In the genomic region with DNA sequence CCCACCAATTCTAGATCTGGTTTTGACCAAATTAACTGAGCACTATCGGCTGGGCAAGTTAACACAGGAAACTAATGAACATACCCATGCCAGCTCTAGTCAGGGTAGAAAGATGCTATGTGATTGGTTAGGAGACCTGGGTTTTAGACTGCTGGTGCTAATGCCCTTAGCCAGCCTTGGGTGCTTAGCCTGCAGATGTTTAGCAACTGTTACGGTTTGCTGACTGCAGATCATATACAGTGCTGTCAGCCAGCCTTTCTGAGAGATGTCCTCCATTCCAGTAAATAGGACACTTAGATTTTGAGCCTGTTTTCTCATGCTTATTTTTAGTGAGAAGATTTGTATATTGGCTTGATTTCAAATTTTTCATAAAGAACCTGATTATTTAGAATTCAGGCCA, we compare ENCODE assay signal across 12 mouse cellular contexts.
"Had no signal": no experiment of that assay in that cellular context is flagged by ENCODE, and none has a peak within 500 bp of the region (broad histone marks: within the 10 kb centered on the region; RNA-seq: fewer than 3 reads in every experiment).

No protein-coding gene starts in this region.

- H3K9me3 ChIP-seq: limb, embryonic 15.5 days; liver, embryonic 12.5 days; midbrain, embryonic 12.5 days; neural tube, embryonic 15.5 days had no signal

- ATAC-seq: liver, embryonic 12.5 days had no signal

- H3K4me1 ChIP-seq: limb, embryonic 15.5 days; liver, embryonic 12.5 days; midbrain, embryonic 12.5 days had no signal

- H3K36me3 ChIP-seq: limb, embryonic 15.5 days; liver, embryonic 12.5 days; midbrain, embryonic 12.5 days; neural tube, embryonic 15.5 days had no signal

- H3K27me3 ChIP-seq: limb, embryonic 15.5 days; liver, embryonic 12.5 days; midbrain, embryonic 12.5 days; neural tube, embryonic 15.5 days had no signal

- H3K4me2 ChIP-seq: limb, embryonic 15.5 days; liver, embryonic 12.5 days; lung, embryonic 14.5 days; midbrain, embryonic 12.5 days; neural tube, embryonic 15.5 days had no signal

- H3K27ac ChIP-seq: limb, embryonic 15.5 days; liver, embryonic 12.5 days; midbrain, embryonic 12.5 days; neural tube, embryonic 15.5 days had no signal

- H3K4me3 ChIP-seq: limb, embryonic 15.5 days; liver, embryonic 12.5 days; midbrain, embryonic 12.5 days; myocyte; neural tube, embryonic 15.5 days had no signal

- H3K9ac ChIP-seq: limb, embryonic 15.5 days; liver, embryonic 12.5 days; lung, embryonic 14.5 days; midbrain, embryonic 12.5 days; neural tube, embryonic 15.5 days had no signal

- DNase-seq: kidney, adult 11 months; kidney, adult 9 months; kidney, postnatal 10 days; kidney, postnatal 4 days; lung, embryonic 14.5 days; right cerebral cortex, adult 18-20 months; right cerebral cortex, postnatal 25 days had no signal
